Mouse (Mus musculus) central nervous system, embryonic 18 days (tissue): Measurements from ENCODE around the gene Glrp1. TPM values are rescaled to one million over a fixed set of nuclear protein-coding genes. Genes with fewer than 3 reads are reported as not detected.

Experiments
- polyA plus RNA-seq: library from polyadenylated mRNA; depleted of rRNA; stranded (reverse); fragments of >200 nt; gene quantifications from 2 replicates; pipeline ENCODE4 v1.2.3, GENCODE M21; 2012; rRNA removed

The Glrp1 gene
- polyA plus RNA-seq, result 0.05 TPM in 1 of 2 replicates, not detected in the other

DNA sequence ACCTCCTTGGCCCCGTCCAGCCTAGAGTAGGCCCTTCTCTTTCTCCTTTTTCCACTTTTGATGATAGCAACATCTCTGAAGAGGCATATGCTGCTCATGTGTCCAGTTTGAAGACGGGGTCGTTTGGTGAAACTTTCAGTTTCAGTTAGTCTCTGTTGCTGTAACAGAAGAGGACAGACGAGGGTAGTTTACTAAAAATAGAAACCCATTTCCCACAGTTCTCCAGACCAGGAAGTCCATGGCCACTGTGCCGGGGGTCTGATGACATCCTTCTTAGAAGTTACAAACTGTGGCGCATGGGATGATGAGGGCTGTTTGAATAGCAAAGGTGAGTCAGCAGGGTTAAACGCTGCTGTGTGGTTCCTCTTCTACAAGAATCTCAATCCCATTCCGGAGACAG lies at the start of gene Glrp1:
Gene Glrp1 (minus strand): TSS at position 278 of the 400 bp plus-strand sequence.

Other genes with a start within 250 kb of the Glrp1 start
- gene Hjurp, start 232.4 kb downstream of the Glrp1 start, polyA plus RNA-seq, result 123 and 130 TPM in 2 replicates
- gene Trpm8, start 232.4 kb downstream of the Glrp1 start, polyA plus RNA-seq, result 0.32 and 0.80 TPM in 2 replicates
- 0.31 and 0.78 TPM in 2 replicates for gene Spp2, start 103.1 kb downstream of the Glrp1 start, polyA plus RNA-seq
- gene Arl4c, start 192.2 kb upstream of the Glrp1 start, polyA plus RNA-seq, result 54.8 and 55.1 TPM in 2 replicates